Mouse (Mus musculus) MEL (cell line): Measurements from ENCODE around the gene Traf2. TPM values are rescaled to one million over a fixed set of nuclear protein-coding genes. Genes with fewer than 3 reads are reported as not detected.

ENCODE experiments used
- DNase-seq: peaks from one replicate; pipeline ENCODE4 v3.0.0; 2011; ENCODE audit warnings: low read depth, low spot score
- H3K27ac ChIP-seq: 2 replicates; pipeline ENCODE4 v1.5.1; 2012; ENCODE audit warnings: low read depth, mild to moderate bottlenecking, control low read depth, low read length, moderate library complexity; ENCODE audit not compliant: control insufficient read depth
- H3K27me3 ChIP-seq, 2 experiments: fragments of 150-350 bp in 1 of 2; sonication (generic) in 1 of 2; 2 replicates each; pipeline ENCODE4 v1.6.1; 2012; ENCODE audit warnings: low read length in 2 of 2, mild to moderate bottlenecking in 2 of 2, improper control_type of control experiment in 1 of 2, moderate library complexity in 1 of 2; ENCODE audit not compliant: insufficient read depth in 2 of 2, control insufficient read depth in 1 of 2
- H3K36me3 ChIP-seq, 2 experiments: 2 replicates each; pipeline ENCODE4 v1.6.1; 2012 to 2014; ENCODE audit warnings: low read length in 2 of 2, improper control_type of control experiment in 1 of 2, inconsistent platforms in 1 of 2, mild to moderate bottlenecking in 1 of 2; ENCODE audit not compliant: insufficient read depth in 2 of 2, control insufficient read depth in 1 of 2
- H3K4me1 ChIP-seq, 2 experiments: fragments of 150-350 bp in 1 of 2; sonication (generic) in 1 of 2; 2 replicates each; pipeline ENCODE4 v1.6.1; 2012; ENCODE audit warnings: low read length in 2 of 2, improper control_type of control experiment in 1 of 2, mild to moderate bottlenecking in 1 of 2; ENCODE audit not compliant: insufficient read depth in 2 of 2, control insufficient read depth in 1 of 2
- H3K4me3 ChIP-seq, 2 experiments: fragments of 150-350 bp in 1 of 2; sonication (generic) in 1 of 2; 2 replicates each; pipeline ENCODE4 v1.5.1; 2012; ENCODE audit warnings: low read depth in 2 of 2, low read length in 2 of 2, mild to moderate bottlenecking in 2 of 2, moderate library complexity in 2 of 2, control low read depth in 1 of 2, improper control_type of control experiment in 1 of 2; ENCODE audit not compliant: control insufficient read depth in 1 of 2, insufficient read depth in 1 of 2
- H3K79me2 ChIP-seq: 2 replicates; pipeline ENCODE4 v1.6.1; 2012; ENCODE audit warnings: mild to moderate bottlenecking, low read length, moderate library complexity; ENCODE audit not compliant: control insufficient read depth, poor library complexity, insufficient read depth
- H3K9ac ChIP-seq: 2 replicates; pipeline ENCODE4 v1.6.1; 2012; ENCODE audit warnings: low read depth, mild to moderate bottlenecking, control low read depth, low read length, moderate library complexity; ENCODE audit not compliant: control insufficient read depth, poor library complexity, severe bottlenecking
- H3K9me3 ChIP-seq: fragments of 150-350 bp; sonication (generic); replicated peaks from 2 replicates; pipeline ENCODE4 v1.6.1; 2012; ENCODE audit warnings: mild to moderate bottlenecking, low read length, improper control_type of control experiment, moderate library complexity; ENCODE audit not compliant: insufficient read depth
- CTCF ChIP-seq, 3 experiments: IDR thresholded peaks in 2 of 3; conservative IDR thresholded peaks in 1 of 3; 2 replicates each; pipeline ENCODE4 v1.5.1; 2011 to 2012; ENCODE audit warnings: low read length in 3 of 3, low read depth in 2 of 3, mild to moderate bottlenecking in 2 of 3, improper control_type of control experiment in 1 of 3, inconsistent platforms in 1 of 3, mixed read lengths in 1 of 3, moderate library complexity in 1 of 3; ENCODE audit not compliant: control insufficient read depth in 1 of 3, insufficient read depth in 1 of 3, poor library complexity in 1 of 3, severe bottlenecking in 1 of 3
- E2F4 ChIP-seq: IDR thresholded peaks from 2 replicates; pipeline ENCODE4 v1.6.1; 2011; ENCODE audit warnings: low read depth, low read length, improper control_type of control experiment, borderline replicate concordance
- ELF1 ChIP-seq: IDR thresholded peaks from 2 replicates; pipeline ENCODE4 v1.6.1; 2014; ENCODE audit warnings: low read depth, mild to moderate bottlenecking, inconsistent platforms, low read length, improper control_type of control experiment, moderate library complexity
- EP300 ChIP-seq, 2 experiments: IDR thresholded peaks; 2 replicates each; pipeline ENCODE4 v1.6.1; 2011; ENCODE audit warnings: improper control_type of control experiment in 2 of 2, low read length in 2 of 2, low read depth in 1 of 2, mild to moderate bottlenecking in 1 of 2
- GABPA ChIP-seq: IDR thresholded peaks from 2 replicates; pipeline ENCODE4 v1.6.1; 2012; ENCODE audit warnings: low read depth, mild to moderate bottlenecking, inconsistent platforms, low read length, improper control_type of control experiment, moderate library complexity
- KAT2A ChIP-seq: conservative IDR thresholded peaks from 2 replicates; pipeline ENCODE4 v1.6.1; 2012; ENCODE audit warnings: low read depth, low read length, improper control_type of control experiment, inconsistent platforms
- MAFK ChIP-seq: IDR thresholded peaks from 2 replicates; pipeline ENCODE4 v1.6.1; 2011; ENCODE audit warnings: low read depth, mild to moderate bottlenecking, low read length, improper control_type of control experiment, borderline replicate concordance
- MAX ChIP-seq: IDR thresholded peaks from 2 replicates; pipeline ENCODE4 v1.6.1; 2011; ENCODE audit warnings: low read length, improper control_type of control experiment
- MEF2A ChIP-seq: IDR thresholded peaks from 2 replicates; pipeline ENCODE4 v1.6.1; 2014; ENCODE audit warnings: low read depth, mild to moderate bottlenecking, inconsistent platforms, low read length, improper control_type of control experiment; ENCODE audit not compliant: poor library complexity, insufficient replicate concordance, severe bottlenecking; ENCODE audit errors: extremely low read depth
- MYB ChIP-seq: IDR thresholded peaks from 2 replicates; pipeline ENCODE4 v1.6.1; 2011; ENCODE audit warnings: mild to moderate bottlenecking, low read depth, low read length, improper control_type of control experiment
- POLR2A ChIP-seq, 2 experiments: IDR thresholded peaks; 2 replicates each; pipeline ENCODE4 v1.6.1; 2011 to 2012; ENCODE audit warnings: low read length in 2 of 2, mild to moderate bottlenecking in 2 of 2, control low read depth in 1 of 2, improper control_type of control experiment in 1 of 2, low read depth in 1 of 2, moderate library complexity in 1 of 2; ENCODE audit not compliant: control insufficient read depth in 1 of 2, insufficient read depth in 1 of 2, poor library complexity in 1 of 2
- POLR2AphosphoS2 ChIP-seq: IDR thresholded peaks from 2 replicates; pipeline ENCODE4 v1.6.1; 2011; ENCODE audit warnings: low read length, improper control_type of control experiment
- POLR2AphosphoS5 ChIP-seq: IDR thresholded peaks from 2 replicates; pipeline ENCODE4 v1.6.1; 2012; ENCODE audit warnings: low read depth, borderline replicate concordance, mild to moderate bottlenecking, inconsistent platforms, low read length, moderate library complexity, mixed read lengths
- RAD21 ChIP-seq: IDR thresholded peaks from 2 replicates; pipeline ENCODE4 v1.6.1; 2011; ENCODE audit warnings: mild to moderate bottlenecking, low read depth, low read length, improper control_type of control experiment
- RCOR1 ChIP-seq: IDR thresholded peaks from 2 replicates; pipeline ENCODE4 v1.6.1; 2012; ENCODE audit warnings: low read depth, mild to moderate bottlenecking, inconsistent platforms, low read length, improper control_type of control experiment
- SMC3 ChIP-seq: IDR thresholded peaks from 2 replicates; pipeline ENCODE4 v1.6.1; 2011; ENCODE audit warnings: low read depth, low read length, improper control_type of control experiment
- TBP ChIP-seq: IDR thresholded peaks from 2 replicates; pipeline ENCODE4 v1.8.0; 2011; ENCODE audit warnings: low read depth, low read length, improper control_type of control experiment
- UBTF ChIP-seq: IDR thresholded peaks from 2 replicates; pipeline ENCODE4 v1.6.1; 2012; ENCODE audit warnings: low read depth, mild to moderate bottlenecking, inconsistent platforms, low read length, improper control_type of control experiment, moderate library complexity, borderline replicate concordance; ENCODE audit not compliant: insufficient read depth
- USF1 ChIP-seq: IDR thresholded peaks from 2 replicates; pipeline ENCODE4 v1.6.1; 2014; ENCODE audit warnings: low read depth, mild to moderate bottlenecking, inconsistent platforms, low read length, improper control_type of control experiment, moderate library complexity
- ZC3H11A ChIP-seq: IDR thresholded peaks from 2 replicates; pipeline ENCODE4 v1.6.1; 2012; ENCODE audit warnings: low read depth, mild to moderate bottlenecking, inconsistent platforms, low read length, improper control_type of control experiment
- ZMIZ1 ChIP-seq: IDR thresholded peaks from 2 replicates; pipeline ENCODE4 v1.6.1; 2012; ENCODE audit warnings: low read depth, mild to moderate bottlenecking, inconsistent platforms, low read length, improper control_type of control experiment, moderate library complexity
- ZNF384 ChIP-seq: IDR thresholded peaks from 2 replicates; pipeline ENCODE4 v1.6.1; 2012; ENCODE audit warnings: low read depth, mild to moderate bottlenecking, inconsistent platforms, low read length, improper control_type of control experiment
- polyA plus RNA-seq, 2 experiments: library from polyadenylated mRNA; stranded (reverse) in 1 of 2; unstranded in 1 of 2; fragments of >175 nt in 1 of 2; fragments of >200 nt in 1 of 2; gene quantifications; 2 replicates each; pipeline versions ENCODE4 v1.2.1 to v1.2.4; 2012; ENCODE audit warnings: low replicate concordance in 2 of 2, low read depth in 1 of 2; ENCODE audit not compliant: insufficient read length in 2 of 2, insufficient read depth in 1 of 2, missing spikeins in 1 of 2
- total RNA-seq: library from RNA; depleted of rRNA; stranded (reverse); fragments of 300-350 nt; gene quantifications from 2 replicates; pipeline ENCODE4 v1.2.3, GENCODE M21; 2012

Gene Traf2
- total and polyA plus RNA-seq, 3 experiments, result 19.9 to 28.3 TPM; not detected in 1

- H3K9me3 ChIP-seq, result no peaks in the 10 kb centered on the region
- H3K36me3 ChIP-seq, result no peaks in the 10 kb centered on the region
- H3K79me2 ChIP-seq, result no peaks in the 10 kb centered on the region
- no peak for DNase-seq
- no peak overlapping the region for H3K4me3 ChIP-seq
- no peak overlapping the region for H3K27ac ChIP-seq
- no peak overlapping the region for H3K9ac ChIP-seq
- H3K4me1 ChIP-seq, result no peaks in the 10 kb centered on the region
- TF ChIP-seq CTCF (IDR thresholded peaks at IDR 0.05 in 2 of 3, conservative IDR thresholded peaks at IDR 0.05 in 1 of 3; ENCODE audit: control insufficient read depth in 1 of 3, insufficient read depth in 1 of 3, low read depth in 2 of 3, low read length in 3 of 3, poor library complexity in 1 of 3, severe bottlenecking in 1 of 3) (peak; percentile 24 to 54 (median 51)), RAD21 (peak; percentile 54), MYB (no peak), POLR2A (IDR thresholded peaks at IDR 0.05; ENCODE audit: control insufficient read depth in 1 of 2, insufficient read depth in 1 of 2, low read depth in 1 of 2, low read length in 2 of 2, poor library complexity in 1 of 2) (no peak), MEF2A (no peak), MAX (no peak), GABPA (no peak), KAT2A (no peak), UBTF (no peak), ELF1 (no peak), TBP (no peak), ZMIZ1 (no peak), SMC3 (peak; percentile 45), RCOR1 (no peak), USF1 (no peak), POLR2AphosphoS2 (no peak), MAFK (no peak), ZC3H11A (peak; percentile 23; the same call in 1 of the 2 replicates), EP300 (IDR thresholded peaks at IDR 0.05; ENCODE audit: low read depth in 1 of 2, low read length in 2 of 2) (no peak), E2F4 (no peak), ZNF384 (no peak)
- H3K27me3 ChIP-seq, result no peaks in the 10 kb centered on the region
These were observed 36.8 kb downstream of the Traf2 start for GRCm38 (mm10) chr2:25509912-25510311.

GRCm38 (mm10) chr2:25506964-25507363 lies 39.8 kb downstream of the Traf2 start:
- peak; percentile 44 for DNase-seq
- 0 out of 2 replicates have a peak, but pooled peaks have one; percentile 8 for TF ChIP-seq SMC3
- peak in 2 of 3 experiments; percentile 17 to 39; a peak in 3 of 6 replicates for TF ChIP-seq CTCF (IDR thresholded peaks at IDR 0.05 in 2 of 3, conservative IDR thresholded peaks at IDR 0.05 in 1 of 3; ENCODE audit: control insufficient read depth in 1 of 3, insufficient read depth in 1 of 3, low read depth in 2 of 3, low read length in 3 of 3, poor library complexity in 1 of 3, severe bottlenecking in 1 of 3)
- no peak for TF ChIP-seq POLR2AphosphoS5
- peaks cover 0 to 7% of the 10 kb centered on the region in 2 experiments; a peak in 2 of 4 replicates for H3K36me3 ChIP-seq
- no peak overlapping the region for H3K27ac ChIP-seq
- H3K27me3 ChIP-seq, result no peaks in the 10 kb centered on the region
- no peaks in the 10 kb centered on the region for H3K79me2 ChIP-seq
- no peaks in the 10 kb centered on the region for H3K9me3 ChIP-seq
- H3K4me3 ChIP-seq, result no peak overlapping the region
- no peak overlapping the region for H3K9ac ChIP-seq
- H3K4me1 ChIP-seq, result peaks cover 0 to 8% of the 10 kb centered on the region in 2 experiments; a peak in 3 of 4 replicates
